In the genomic region with DNA sequence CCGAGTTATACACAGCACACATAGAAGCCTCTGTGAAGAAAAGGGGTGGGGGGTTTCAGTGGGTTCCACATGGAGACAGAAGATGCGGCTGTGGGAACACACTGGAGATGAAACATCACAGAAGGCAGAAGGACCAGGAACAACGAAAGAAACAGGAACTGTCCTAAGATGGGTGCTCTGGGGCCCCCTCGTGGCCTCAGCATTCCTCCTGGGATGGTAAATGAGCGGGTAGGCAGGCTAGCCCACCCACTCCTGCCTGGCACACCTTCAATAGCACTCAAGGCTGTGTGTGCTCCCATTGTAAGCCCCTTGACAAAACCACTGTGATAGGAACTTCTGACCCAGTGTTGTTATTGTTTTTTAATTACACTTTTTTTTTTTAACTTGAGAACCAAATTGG, we compare ENCODE assay signal across 13 mouse cellular contexts.
DNase-seq lines count a peak whose midpoint lies in the region; ATAC-seq and TF ChIP-seq lines count a peak whose summit lies in the region.
"Had no signal": no experiment of that assay in that cellular context is flagged by ENCODE, and none has a peak within 500 bp of the region (broad histone marks: within the 10 kb centered on the region; RNA-seq: fewer than 3 reads in every experiment).

No protein-coding gene starts in this region.

- TF ChIP-seq POLR2A in heart, adult 2 months (IDR thresholded peaks at IDR 0.05; ENCODE audit: insufficient read depth, low read depth, low read length), result no peak
- no peak for TF ChIP-seq POLR2A in lung, adult 2 months (IDR thresholded peaks at IDR 0.05; ENCODE audit: borderline replicate concordance, extremely low read depth, low read depth, low read length)
- no peak for TF ChIP-seq POLR2A in ES-Bruce4 (IDR thresholded peaks at IDR 0.05; ENCODE audit: insufficient read depth, low read length)

- H3K4me2 ChIP-seq in heart, embryonic 12.5 days, result no peak overlapping the region
- no peak overlapping the region for H3K4me2 ChIP-seq in lung, embryonic 14.5 days

- ATAC-seq in heart, embryonic 12.5 days (ENCODE audit: insufficient number of reproducible peaks, low FRiP score), result no peak
- no peak for ATAC-seq in lung, embryonic 14.5 days (ENCODE audit: insufficient read depth)
- ATAC-seq: activated CD4-positive, CD25-positive, alpha-beta regulatory T cell, adult 4 months had no signal

- no peaks in the 10 kb centered on the region for H3K27me3 ChIP-seq in heart, adult 2 months (ENCODE audit: control insufficient read depth, insufficient read depth, low read length)
- peaks cover 17% of the 10 kb centered on the region for H3K27me3 ChIP-seq in heart, embryonic 12.5 days (replicated peaks)
- H3K27me3 ChIP-seq in lung, embryonic 14.5 days (ENCODE audit: insufficient read depth, low read length), result no peaks in the 10 kb centered on the region
- H3K27me3 ChIP-seq in ES-Bruce4 (ENCODE audit: control insufficient read depth, insufficient read depth, low read length, poor library complexity, severe bottlenecking), result no peaks in the 10 kb centered on the region

- no peak for DNase-seq in heart, adult 2 months
- DNase-seq in lung, embryonic 14.5 days, result peak; percentile 18
- DNase-seq in lung, adult 2 months, result no peak
- peak; percentile 54 for DNase-seq in R1 (ENCODE audit: low read depth, low spot score)
- no peak for DNase-seq in urinary bladder, postnatal 25 days (ENCODE audit: low spot score)
- DNase-seq in gastrocnemius, adult 2 months, result no peak
- DNase-seq: kidney, adult 11 months; lung, adult 18-20 months; spleen, adult 18-20 months had no signal

- 0 out of 2 replicates have a peak, but pooled peaks cover 2% of the 10 kb centered on the region for H3K9me3 ChIP-seq in heart, embryonic 12.5 days (replicated peaks)
- no peaks in the 10 kb centered on the region for H3K9me3 ChIP-seq in lung, embryonic 14.5 days (ENCODE audit: low read depth, low read length)
- no peaks in the 10 kb centered on the region for H3K9me3 ChIP-seq in ES-Bruce4 (replicated peaks; ENCODE audit: control insufficient read depth, insufficient read depth, low read length, poor library complexity, severe bottlenecking)
- H3K9me3 ChIP-seq: limb, embryonic 10.5 days had no signal

- no peak for TF ChIP-seq EP300 in heart, adult 2 months (IDR thresholded peaks at IDR 0.05; ENCODE audit: insufficient read depth, low read depth, low read length)
- no peak for TF ChIP-seq EP300 in ES-Bruce4 (IDR thresholded peaks at IDR 0.05; ENCODE audit: insufficient read depth, low read depth, low read length)

- H3K27ac ChIP-seq in heart, adult 2 months, result no peak overlapping the region
- no peak overlapping the region for H3K27ac ChIP-seq in heart, embryonic 12.5 days (ENCODE audit: poor library complexity, severe bottlenecking)
- no peak overlapping the region for H3K27ac ChIP-seq in lung, embryonic 14.5 days (ENCODE audit: low read depth)
- no peak overlapping the region for H3K27ac ChIP-seq in ES-Bruce4 (ENCODE audit: insufficient read depth, low read length)
- H3K27ac ChIP-seq in gastrocnemius, adult 2 months, result no peak overlapping the region
- H3K27ac ChIP-seq: limb, embryonic 10.5 days had no signal

- no peak overlapping the region for H3K4me3 ChIP-seq in heart, adult 2 months
- no peak overlapping the region for H3K4me3 ChIP-seq in heart, embryonic 12.5 days
- no peak overlapping the region for H3K4me3 ChIP-seq in lung, embryonic 14.5 days (ENCODE audit: low read depth, low read length)
- no peak overlapping the region for H3K4me3 ChIP-seq in lung, adult 2 months (replicated peaks; ENCODE audit: extremely low read depth, low read depth, low read length)
- H3K4me3 ChIP-seq in ES-Bruce4 (ENCODE audit: low read depth, low read length), result no peak overlapping the region
- no peak overlapping the region for H3K4me3 ChIP-seq in gastrocnemius, adult 2 months
- H3K4me3 ChIP-seq: limb, embryonic 10.5 days had no signal

- no peak overlapping the region for H3K9ac ChIP-seq in heart, adult 2 months (ENCODE audit: low read depth, low read length)
- H3K9ac ChIP-seq in heart, embryonic 12.5 days, result no peak overlapping the region
- H3K9ac ChIP-seq in lung, embryonic 14.5 days, result no peak overlapping the region
- no peak overlapping the region for H3K9ac ChIP-seq in ES-Bruce4 (ENCODE audit: low read depth, poor library complexity, severe bottlenecking)

- H3K36me3 ChIP-seq in heart, adult 2 months (ENCODE audit: control insufficient read depth, insufficient read depth, low read length), result no peaks in the 10 kb centered on the region
- H3K36me3 ChIP-seq in heart, embryonic 12.5 days, result no peaks in the 10 kb centered on the region
- H3K36me3 ChIP-seq in lung, embryonic 14.5 days (ENCODE audit: insufficient read depth), result no peaks in the 10 kb centered on the region
- H3K36me3 ChIP-seq in ES-Bruce4 (ENCODE audit: control insufficient read depth, insufficient read depth, low read length, poor library complexity, severe bottlenecking), result no peaks in the 10 kb centered on the region
- H3K36me3 ChIP-seq: limb, embryonic 10.5 days had no signal

- TF ChIP-seq CTCF in heart, adult 2 months (IDR thresholded peaks at IDR 0.05), result peak; percentile 18; the same call in 1 of the 2 replicates
- TF ChIP-seq CTCF in lung, embryonic 14.5 days (IDR thresholded peaks at IDR 0.05; ENCODE audit: low read depth), result peak; percentile 29
- no peak for TF ChIP-seq CTCF in lung, adult 2 months (IDR thresholded peaks at IDR 0.05; ENCODE audit: insufficient read depth, low read length)
- TF ChIP-seq CTCF in ES-Bruce4 (IDR thresholded peaks at IDR 0.05; ENCODE audit: low read depth, low read length), result peak; percentile 45
- no peak for TF ChIP-seq CTCF in gastrocnemius, adult 2 months (IDR thresholded peaks at IDR 0.05)

- no peaks in the 10 kb centered on the region for H3K79me2 ChIP-seq in heart, adult 2 months (replicated peaks; ENCODE audit: control insufficient read depth, insufficient read depth, low read length)

- WGBS in heart, adult 2 months, result 35% methylated on average over 5 of the region's 5 CpGs
- WGBS in heart, embryonic 12.5 days, result 48% methylated on average over 5 of the region's 5 CpGs
- WGBS in lung, embryonic 14.5 days, result 35% methylated on average over 5 of the region's 5 CpGs
- WGBS in lung, adult 2 months, result 41% methylated on average over 5 of the region's 5 CpGs

- intact Hi-C loops in heart, adult 2 months (cut with DNase I), result no loop called here
- intact Hi-C loops in gastrocnemius, adult 2 months (cut with DNase I), result no loop called here

- no peaks in the 10 kb centered on the region for H3K4me1 ChIP-seq in heart, adult 2 months (ENCODE audit: control insufficient read depth, insufficient read depth, low read length)
- no peaks in the 10 kb centered on the region for H3K4me1 ChIP-seq in heart, embryonic 12.5 days (replicated peaks)
- no peaks in the 10 kb centered on the region for H3K4me1 ChIP-seq in lung, embryonic 14.5 days (ENCODE audit: insufficient read depth)
- H3K4me1 ChIP-seq in lung, adult 2 months (ENCODE audit: control insufficient read depth, insufficient read depth, low read length), result no peaks in the 10 kb centered on the region
- H3K4me1 ChIP-seq in ES-Bruce4 (ENCODE audit: control insufficient read depth, insufficient read depth, low read length), result no peaks in the 10 kb centered on the region

Comparison
In these comparisons a context has a peak if more than half of its experiments do, and no peak if none do; other contexts are left out.
1. DNase-seq: peak in lung, embryonic 14.5 days (single experiment) and R1 (single experiment); none in heart, adult 2 months (0 of 2), lung, adult 2 months (single experiment), urinary bladder, postnatal 25 days (single experiment) and gastrocnemius, adult 2 months (single experiment).
2. CTCF ChIP-seq: peak in heart, adult 2 months (single experiment), lung, embryonic 14.5 days (single experiment) and ES-Bruce4 (single experiment); none in lung, adult 2 months (single experiment) and gastrocnemius, adult 2 months (single experiment).